Mouse (Mus musculus) thymus, adult 2 months (tissue): ENCODE data around the gene Gjc3. TPM values are rescaled to one million over a fixed set of nuclear protein-coding genes. Genes with fewer than 3 reads are reported as not detected.

Experiments
- DNase-seq: peaks from one replicate; pipeline ENCODE4 v3.0.0; 2021
- H3K27ac ChIP-seq: fragments of 200-500 bp; 2 replicates; pipeline ENCODE4 v1.5.1; 2012; ENCODE audit warnings: low read length, control low read depth; ENCODE audit not compliant: control insufficient read depth, insufficient read depth
- H3K27me3 ChIP-seq: fragments of 200-500 bp; 2 replicates; pipeline ENCODE4 v1.6.1; 2012; ENCODE audit warnings: mild to moderate bottlenecking, low read length, moderate library complexity, mixed read lengths; ENCODE audit not compliant: control insufficient read depth, insufficient read depth
- H3K36me3 ChIP-seq: fragments of 200-500 bp; 2 replicates; pipeline ENCODE4 v1.6.1; 2012; ENCODE audit warnings: mild to moderate bottlenecking, low read length, moderate library complexity; ENCODE audit not compliant: control insufficient read depth, insufficient read depth
- H3K4me1 ChIP-seq: fragments of 200-500 bp; replicated peaks from 2 replicates; pipeline ENCODE4 v1.6.1; 2012; ENCODE audit warnings: low read length; ENCODE audit not compliant: control insufficient read depth, insufficient read depth
- H3K4me3 ChIP-seq: fragments of 200-500 bp; 2 replicates; pipeline ENCODE4 v1.5.1; 2012; ENCODE audit warnings: mild to moderate bottlenecking, low read length, control low read depth, moderate library complexity; ENCODE audit not compliant: control insufficient read depth, insufficient read depth
- CTCF ChIP-seq: fragments of 200-500 bp; IDR thresholded peaks from 2 replicates; pipeline ENCODE4 v1.5.1; 2012; ENCODE audit warnings: mild to moderate bottlenecking, control low read depth, low read length, moderate library complexity, borderline replicate concordance; ENCODE audit not compliant: control insufficient read depth, poor library complexity, insufficient read depth; ENCODE audit errors: extremely low read depth
- POLR2A ChIP-seq: fragments of 200-500 bp; IDR thresholded peaks from 2 replicates; pipeline ENCODE4 v1.6.1; 2012; ENCODE audit warnings: mild to moderate bottlenecking, low read length, control low read depth, moderate library complexity; ENCODE audit not compliant: control insufficient read depth, poor library complexity, insufficient read depth; ENCODE audit errors: extremely low read depth
- WGBS: fragments of 180-500 bp; shearing (Covaris S2); methylation state at CpG from one replicate; pipeline ENCODE4 v1.1.7; 2018; 5-methylcytosine and 5-hydroxymethylcytosine counted together
- polyA plus RNA-seq: library from polyadenylated mRNA; depleted of rRNA; stranded (reverse); fragments of >200 nt; gene quantifications from 2 replicates; pipeline ENCODE4 v1.2.3, GENCODE M21; 2012; rRNA removed

Gene Gjc3
- polyA plus RNA-seq, 1 experiment, result 0.03 TPM

GRCm38 (mm10) chr5:137922171-137922570 is 40.7 kb downstream of the Gjc3 start:
- H3K4me3 ChIP-seq, result no peak overlapping the region
- no peak overlapping the region for H3K27ac ChIP-seq
- no peaks in the 10 kb centered on the region for H3K36me3 ChIP-seq
- TF ChIP-seq CTCF (no peak), POLR2A (no peak)
- no peaks in the 10 kb centered on the region for H3K27me3 ChIP-seq
- no peak for DNase-seq
- no peaks in the 10 kb centered on the region for H3K4me1 ChIP-seq

DNA sequence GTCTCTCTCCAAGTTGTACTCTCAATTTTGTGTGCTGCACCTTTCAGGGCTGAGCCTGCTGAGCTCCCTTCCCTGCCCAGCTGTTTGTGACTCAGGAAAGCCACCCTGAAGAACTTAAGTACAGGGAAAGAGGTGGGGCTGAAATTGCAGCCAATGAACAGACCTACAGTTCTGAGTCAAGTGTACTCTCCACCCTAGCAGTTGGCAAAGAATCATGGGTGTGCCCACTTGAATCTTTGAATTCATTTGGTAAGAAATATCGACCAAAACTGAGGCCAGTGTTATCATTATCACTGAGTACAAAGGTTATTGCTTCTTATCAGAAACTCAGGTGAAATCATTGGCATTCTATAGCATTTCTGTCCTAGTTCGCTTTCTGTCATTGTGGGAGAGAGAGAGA is 41.4 kb downstream of the Gjc3 start, which contains the start of gene Cyp3a13:
Cyp3a13 (minus strand) TSS at position 88 of the 400 bp plus-strand sequence.
- no peak within 1 kb of the TSS for H3K27ac ChIP-seq
- no peaks in the 10 kb centered on the region for H3K36me3 ChIP-seq
- WGBS, result 65% methylated on average over 2 of the region's 2 CpGs
- no peak for TF ChIP-seq POLR2A
- TF ChIP-seq CTCF, result no peak
- no peak within 1 kb of the TSS for H3K4me3 ChIP-seq
- no peaks in the 10 kb centered on the region for H3K4me1 ChIP-seq
- DNase-seq, result no peak
- no peaks in the 10 kb centered on the region for H3K27me3 ChIP-seq

DNA sequence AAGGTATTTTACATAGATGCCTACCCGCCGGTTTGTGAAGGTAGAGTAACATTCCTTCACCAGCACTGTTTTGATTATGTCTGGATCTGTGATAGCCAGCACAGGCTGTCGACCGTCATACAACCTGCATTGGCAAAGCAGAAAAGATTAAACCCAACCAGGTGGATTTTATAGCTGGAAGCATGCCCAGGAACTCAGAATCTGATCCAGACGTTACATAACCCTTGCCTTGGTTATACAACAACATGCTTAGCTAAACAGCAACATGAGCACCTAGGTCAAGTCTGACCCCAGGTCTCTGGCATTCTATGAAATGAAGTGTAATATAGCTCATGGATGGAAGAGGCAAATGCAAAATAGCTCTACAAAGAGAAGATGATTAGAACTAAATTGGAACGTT is 47.3 kb downstream of the Gjc3 start:
- H3K36me3 ChIP-seq, result no peaks in the 10 kb centered on the region
- no peaks in the 10 kb centered on the region for H3K4me1 ChIP-seq
- TF ChIP-seq CTCF, result no peak
- no peak for TF ChIP-seq POLR2A
- H3K27ac ChIP-seq, result no peak overlapping the region
- no peaks in the 10 kb centered on the region for H3K27me3 ChIP-seq
- WGBS, result 78% methylated on average over 6 of the region's 6 CpGs
- no peak for DNase-seq
- H3K4me3 ChIP-seq, result no peak overlapping the region

DNA sequence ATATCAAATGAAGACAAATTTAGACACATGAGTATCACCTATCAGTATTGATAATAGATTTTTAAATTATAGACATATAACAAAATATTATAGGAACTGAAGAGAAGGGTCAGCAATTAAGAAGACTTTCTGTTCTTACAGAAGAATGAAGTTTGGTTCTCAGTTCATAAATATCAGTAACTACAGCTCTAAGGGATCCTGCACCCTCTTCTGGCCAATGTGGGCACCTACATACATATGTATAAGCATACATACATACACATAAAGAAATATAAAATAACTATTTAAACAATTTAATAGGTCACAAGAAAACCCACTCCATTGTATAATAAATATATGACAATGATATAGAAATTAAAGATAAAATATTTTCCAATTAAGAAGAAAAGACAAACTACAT is 48.4 kb downstream of the Gjc3 start:
- H3K4me3 ChIP-seq, result no peak overlapping the region
- no peaks in the 10 kb centered on the region for H3K4me1 ChIP-seq
- no peaks in the 10 kb centered on the region for H3K36me3 ChIP-seq
- TF ChIP-seq CTCF, result no peak
- no peak for TF ChIP-seq POLR2A
- H3K27me3 ChIP-seq, result no peaks in the 10 kb centered on the region
- no peak overlapping the region for H3K27ac ChIP-seq
- DNase-seq, result no peak

GRCm38 (mm10) chr5:137909564-137910262 is 53.2 kb downstream of the Gjc3 start:
- no peak overlapping the region for H3K27ac ChIP-seq
- no peak for TF ChIP-seq POLR2A
- no peak for TF ChIP-seq CTCF
- no peaks in the 10 kb centered on the region for H3K27me3 ChIP-seq
- DNase-seq, result no peak
- H3K4me3 ChIP-seq, result no peak overlapping the region
- 96% methylated on average over 3 of the region's 3 CpGs for WGBS
- H3K4me1 ChIP-seq, result no peaks in the 10 kb centered on the region
- H3K36me3 ChIP-seq, result no peaks in the 10 kb centered on the region

Other genes starting within 250 kb of the Gjc3 start
- 97.2 and 110 TPM in 2 replicates for gene Nyap1, start 221.5 kb downstream of the Gjc3 start, polyA plus RNA-seq
- gene Tsc22d4, start 217.4 kb downstream of the Gjc3 start, polyA plus RNA-seq, result 670 and 672 TPM in 2 replicates
- 101 and 120 TPM in 2 replicates for gene Ppp1r35, start 184.2 kb downstream of the Gjc3 start, polyA plus RNA-seq
- gene Mepce, start 175.4 kb downstream of the Gjc3 start, polyA plus RNA-seq, result 81.9 and 87.5 TPM in 2 replicates
- gene Zcwpw1, start 175.3 kb downstream of the Gjc3 start, polyA plus RNA-seq, result 4.6 TPM in 2 replicates
- gene Pilra, start 126.8 kb downstream of the Gjc3 start, polyA plus RNA-seq, result 7.2 and 13.5 TPM in 2 replicates
- gene Pilrb1, start 105.0 kb downstream of the Gjc3 start, polyA plus RNA-seq, result 9.5 and 10.1 TPM in 2 replicates
- gene Pilrb2, start 91.3 kb downstream of the Gjc3 start, polyA plus RNA-seq, result 8.7 and 11.4 TPM in 2 replicates
- gene Cyp3a13, start 41.5 kb downstream of the Gjc3 start, polyA plus RNA-seq, result 0.17 and 0.26 TPM in 2 replicates
- gene Azgp1, start 18.4 kb upstream of the Gjc3 start, polyA plus RNA-seq, result 0.96 TPM in 1 of 2 replicates, not detected in the other
- gene Smok3a, start 58.2 kb upstream of the Gjc3 start, polyA plus RNA-seq, result not detected in 2 replicates
- gene Smok3b, start 58.3 kb upstream of the Gjc3 start, polyA plus RNA-seq, result not detected in 2 replicates
- not detected in 2 replicates for gene Smok3c, start 90.1 kb upstream of the Gjc3 start, polyA plus RNA-seq
- gene Zkscan1, start 122.0 kb upstream of the Gjc3 start, polyA plus RNA-seq, result 5.1 and 5.9 TPM in 2 replicates
- gene Zscan21, start 153.8 kb upstream of the Gjc3 start, polyA plus RNA-seq, result 11.1 and 13.0 TPM in 2 replicates
- gene Zfp113, start 192.6 kb upstream of the Gjc3 start, polyA plus RNA-seq, result 3.3 and 3.6 TPM in 2 replicates
- gene Cops6, start 198.0 kb upstream of the Gjc3 start, polyA plus RNA-seq, result 78.7 and 92.0 TPM in 2 replicates
- gene Ap4m1, start 208.9 kb upstream of the Gjc3 start, polyA plus RNA-seq, result 42.9 and 44.2 TPM in 2 replicates
- gene Mcm7, start 209.3 kb upstream of the Gjc3 start, polyA plus RNA-seq, result 181 and 227 TPM in 2 replicates
- gene Taf6, start 224.4 kb upstream of the Gjc3 start, polyA plus RNA-seq, result 106 and 108 TPM in 2 replicates
- 8.9 and 9.2 TPM in 2 replicates for gene Cnpy4, start 224.4 kb upstream of the Gjc3 start, polyA plus RNA-seq
- 6.7 and 7.6 TPM in 2 replicates for gene Mblac1, start 231.2 kb upstream of the Gjc3 start, polyA plus RNA-seq